Mouse (Mus musculus) erythroblast, embryonic 14.5 days (primary cell): ENCODE results near the gene Cpn2.

Source experiments
- GATA1 ChIP-seq: IDR thresholded peaks from 2 replicates; pipeline ENCODE4 v1.6.1; 2012; ENCODE audit warnings: low read length, inconsistent platforms, mixed read lengths
- TAL1 ChIP-seq: IDR thresholded peaks from 3 replicates; pipeline ENCODE4 v1.6.1; 2012; ENCODE audit warnings: low read length, inconsistent platforms, mixed read lengths

DNA sequence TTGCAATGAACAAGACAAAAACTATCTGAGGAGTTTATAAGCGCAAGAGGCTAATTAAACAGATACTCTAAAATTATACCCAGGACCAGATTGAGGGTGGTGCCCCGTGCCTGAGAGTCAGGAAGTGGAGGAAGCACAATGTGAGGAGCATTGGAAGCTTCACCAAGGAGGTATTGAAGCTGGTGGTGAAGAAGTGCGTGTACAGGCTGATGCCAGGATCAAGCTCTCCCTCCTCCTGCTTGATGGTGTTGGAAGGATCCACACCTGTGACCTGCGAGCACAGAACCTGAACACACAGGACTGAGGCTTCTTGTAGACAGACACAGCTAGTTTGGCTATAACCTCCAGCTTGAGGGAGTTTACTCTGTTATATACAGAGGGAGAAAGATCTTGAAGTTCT is 38.8 kb upstream of the Cpn2 start:
- TF ChIP-seq GATA1 (no peak), TAL1 (no peak)
